Mouse (Mus musculus): Measurements from ENCODE around the gene Btbd11. TPM values are rescaled to one million over a fixed set of nuclear protein-coding genes. Genes with fewer than 3 reads are reported as not detected.
"Not testable (repeated sequence)": the region's sequence is repeated elsewhere in the genome, so short reads cannot be mapped to it uniquely, and the experiment has no call there.

Gene Btbd11
- polyA plus RNA-seq, 1 experiment = 4.9 TPM

GRCm38 (mm10) chr10:85682446-85682845 is 295.8 kb downstream of the Btbd11 start:
- H3K27ac ChIP-seq (ENCODE audit: insufficient read depth, low read length) = no peak overlapping the region
- no peaks in the 10 kb centered on the region for H3K9me3 ChIP-seq (replicated peaks; ENCODE audit: control insufficient read depth, insufficient read depth, low read length, poor library complexity, severe bottlenecking)
- no peak overlapping the region for H3K4me3 ChIP-seq (ENCODE audit: low read depth, low read length)
- TF ChIP-seq EP300 (IDR thresholded peaks at IDR 0.05; ENCODE audit: insufficient read depth, low read depth, low read length) = no peak
- no peak for TF ChIP-seq CTCF (IDR thresholded peaks at IDR 0.05; ENCODE audit: low read depth, low read length)
- no peak for TF ChIP-seq POLR2A (IDR thresholded peaks at IDR 0.05; ENCODE audit: insufficient read depth, low read length)
- no peak overlapping the region for H3K9ac ChIP-seq (ENCODE audit: low read depth, poor library complexity, severe bottlenecking)
- H3K4me1 ChIP-seq (ENCODE audit: control insufficient read depth, insufficient read depth, low read length) = no peaks in the 10 kb centered on the region
- H3K27me3 ChIP-seq (ENCODE audit: control insufficient read depth, insufficient read depth, low read length, poor library complexity, severe bottlenecking) = no peaks in the 10 kb centered on the region
- H3K36me3 ChIP-seq (ENCODE audit: control insufficient read depth, insufficient read depth, low read length, poor library complexity, severe bottlenecking) = no peaks in the 10 kb centered on the region

- H3K27me3 ChIP-seq (ENCODE audit: control insufficient read depth, insufficient read depth, low read length, poor library complexity, severe bottlenecking); H3K4me1 ChIP-seq (ENCODE audit: control insufficient read depth, insufficient read depth, low read length); H3K4me3 ChIP-seq (ENCODE audit: low read depth, low read length); H3K9ac ChIP-seq (ENCODE audit: low read depth, poor library complexity, severe bottlenecking); H3K27ac ChIP-seq (ENCODE audit: insufficient read depth, low read length); H3K36me3 ChIP-seq (ENCODE audit: control insufficient read depth, insufficient read depth, low read length, poor library complexity, severe bottlenecking); H3K9me3 ChIP-seq (replicated peaks; ENCODE audit: control insufficient read depth, insufficient read depth, low read length, poor library complexity, severe bottlenecking): not testable (repeated sequence)
Observed at GRCm38 (mm10) chr10:85694429-85694828, 307.8 kb downstream of the Btbd11 start.

GRCm38 (mm10) chr10:85699721-85700120 is 313.1 kb downstream of the Btbd11 start:
- Histone ChIP-seq H3K4me1 (ENCODE audit: control insufficient read depth, insufficient read depth, low read length) (no peaks in the 10 kb centered on the region), H3K27ac (ENCODE audit: insufficient read depth, low read length) (no peak overlapping the region), H3K9ac (ENCODE audit: low read depth, poor library complexity, severe bottlenecking) (no peak overlapping the region), H3K9me3 (replicated peaks; ENCODE audit: control insufficient read depth, insufficient read depth, low read length, poor library complexity, severe bottlenecking) (no peaks in the 10 kb centered on the region), H3K27me3 (ENCODE audit: control insufficient read depth, insufficient read depth, low read length, poor library complexity, severe bottlenecking) (no peaks in the 10 kb centered on the region), H3K4me3 (ENCODE audit: low read depth, low read length) (no peak overlapping the region), H3K36me3 (ENCODE audit: control insufficient read depth, insufficient read depth, low read length, poor library complexity, severe bottlenecking) (no peaks in the 10 kb centered on the region)
- no peak for TF ChIP-seq POLR2A (IDR thresholded peaks at IDR 0.05; ENCODE audit: insufficient read depth, low read length)
- no peak for TF ChIP-seq CTCF (IDR thresholded peaks at IDR 0.05; ENCODE audit: low read depth, low read length)
- TF ChIP-seq EP300 (IDR thresholded peaks at IDR 0.05; ENCODE audit: insufficient read depth, low read depth, low read length) = no peak

- H3K27ac ChIP-seq (ENCODE audit: insufficient read depth, low read length); H3K4me1 ChIP-seq (ENCODE audit: control insufficient read depth, insufficient read depth, low read length); H3K36me3 ChIP-seq (ENCODE audit: control insufficient read depth, insufficient read depth, low read length, poor library complexity, severe bottlenecking); H3K4me3 ChIP-seq (ENCODE audit: low read depth, low read length); H3K27me3 ChIP-seq (ENCODE audit: control insufficient read depth, insufficient read depth, low read length, poor library complexity, severe bottlenecking); H3K9ac ChIP-seq (ENCODE audit: low read depth, poor library complexity, severe bottlenecking); H3K9me3 ChIP-seq (replicated peaks; ENCODE audit: control insufficient read depth, insufficient read depth, low read length, poor library complexity, severe bottlenecking): not testable (repeated sequence)
Observed at GRCm38 (mm10) chr10:85709790-85710189, 323.2 kb downstream of the Btbd11 start.

Other genes starting within 250 kb of the Btbd11 start
- gene Cry1, start 201.8 kb upstream of the Btbd11 start, polyA plus RNA-seq (2011; ENCODE audit: insufficient read depth, insufficient read length, low read depth, missing spikeins) = 25.1 and 27.7 TPM in 2 replicates